Mouse (Mus musculus): ENCODE data around the gene Cdkl5. TPM values are rescaled to one million over a fixed set of nuclear protein-coding genes. Genes with fewer than 3 reads are reported as not detected.

Gene Cdkl5
- total RNA-seq, 2 experiments from 2014 or later = 105 to 111 TPM

- DNase-seq (ENCODE audit: low spot score in 2 of 2) = no peak
Observed at GRCm38 (mm10) chrX:160748653-160749052, 245.9 kb downstream of the Cdkl5 start.

GRCm38 (mm10) chrX:160745399-160745798 is 249.1 kb downstream of the Cdkl5 start:
- DNase-seq (ENCODE audit: low spot score in 2 of 2) = no peak

DNA sequence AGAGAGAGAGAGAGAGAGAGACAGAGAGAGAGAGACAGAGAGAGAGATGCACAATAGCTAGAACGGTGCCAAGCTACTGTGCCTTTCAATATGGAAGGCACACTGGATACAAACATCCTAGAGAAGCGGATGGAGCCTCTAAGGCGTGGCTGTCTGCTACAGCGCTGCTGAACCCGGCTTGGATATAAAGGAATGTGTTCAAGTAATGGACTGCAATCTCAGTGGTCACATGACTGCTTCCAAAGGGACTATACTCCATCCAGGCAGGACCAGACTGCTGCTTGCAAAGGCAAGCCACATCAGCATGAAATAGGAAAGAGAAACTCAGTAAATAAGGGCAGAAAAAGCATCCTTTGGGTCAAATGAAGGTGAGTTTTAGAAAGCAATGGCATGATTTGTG is 258.9 kb downstream of the Cdkl5 start, which contains the start of gene Ppef1:
Gene Ppef1 (minus strand): TSS at position 116 of the 400 bp plus-strand sequence.
- DNase-seq (ENCODE audit: low spot score in 2 of 2) = no peak

Other genes with a start within 250 kb of the Cdkl5 start
- not detected for gene Rs1, start 226.7 kb downstream of the Cdkl5 start, total RNA-seq (2021)
- 1 to 10 TPM in 1 of 2 experiments, under 1 TPM in 1; 0.94 to 2.6 TPM for gene Gja6, start 87.7 kb downstream of the Cdkl5 start, total RNA-seq (2021)
- 1 to 10 TPM in 1 of 2 experiments, under 1 TPM in 1; 0.91 to 1.0 TPM for gene Scml2, start 122.5 kb upstream of the Cdkl5 start, total RNA-seq (2021)

All from layer of hippocampus, postnatal 14 days (tissue).